Mouse (Mus musculus) heart, embryonic 10.5 days (tissue): ENCODE data around the gene Sp6. TPM values are rescaled to one million over a fixed set of nuclear protein-coding genes. Genes with fewer than 3 reads are reported as not detected.

Experiments
- DNase-seq: peaks from one replicate; pipeline ENCODE4 v3.0.0-alpha.2; 2017; ENCODE audit warnings: low spot score
- H3K27ac ChIP-seq: fragments of 300-500 bp; sonication (generic); 2 replicates; pipeline ENCODE4 v1.5.1; 2016; ENCODE audit warnings: mild to moderate bottlenecking
- H3K27me3 ChIP-seq: fragments of 300-500 bp; sonication (generic); 2 replicates; pipeline ENCODE4 v1.6.1; 2016; ENCODE audit warnings: mild to moderate bottlenecking; ENCODE audit not compliant: poor library complexity, insufficient read depth, severe bottlenecking
- H3K36me3 ChIP-seq: fragments of 300-500 bp; sonication (generic); 2 replicates; pipeline ENCODE4 v1.6.1; 2016; ENCODE audit warnings: mild to moderate bottlenecking, moderate library complexity
- H3K4me1 ChIP-seq: fragments of 300-500 bp; sonication (generic); 2 replicates; pipeline ENCODE4 v1.6.1; 2016; ENCODE audit warnings: mild to moderate bottlenecking
- H3K4me3 ChIP-seq: fragments of 300-500 bp; sonication (generic); 2 replicates; pipeline ENCODE4 v1.5.1; 2016; ENCODE audit warnings: mild to moderate bottlenecking, moderate library complexity
- H3K9me3 ChIP-seq: fragments of 300-500 bp; sonication (generic); 2 replicates; pipeline ENCODE4 v1.6.1; 2016; ENCODE audit warnings: mild to moderate bottlenecking, moderate library complexity
- WGBS: fragments of 180-500 bp; shearing (Covaris S2); methylation state at CpG from one replicate; pipeline ENCODE4 v1.1.7; 2016; 5-methylcytosine and 5-hydroxymethylcytosine counted together
- polyA plus RNA-seq: library from polyadenylated mRNA; unstranded; fragments of >200 nt; fragmentation: Nextera tagmentation; extraction: Ambion mirVana; gene quantifications from 2 replicates; pipeline ENCODE4 v1.2.1, GENCODE M21; 2016

Gene Sp6
- polyA plus RNA-seq, 1 experiment from 2014 or later = 2.3 TPM

- no peak overlapping the region for H3K4me3 ChIP-seq
- H3K4me1 ChIP-seq = peaks cover 20% of the 10 kb centered on the region
- peaks cover 21% of the 10 kb centered on the region for H3K36me3 ChIP-seq
- 0 out of 2 replicates have a peak, but pooled peaks cover 20% of the 10 kb centered on the region for H3K27me3 ChIP-seq
- no peaks in the 10 kb centered on the region for H3K9me3 ChIP-seq
- no peak for DNase-seq
- 84% methylated on average over 4 of the region's 4 CpGs for WGBS
- no peak overlapping the region for H3K27ac ChIP-seq
Observed at GRCm38 (mm10) chr11:97033781-97034180, 20.6 kb downstream of the Sp6 start.

GRCm38 (mm10) chr11:97036141-97036540 is 22.9 kb downstream of the Sp6 start:
- H3K4me3 ChIP-seq = no peak overlapping the region
- H3K27ac ChIP-seq = no peak overlapping the region
- H3K9me3 ChIP-seq = no peaks in the 10 kb centered on the region
- WGBS = 68% methylated on average over 5 of the region's 5 CpGs
- H3K27me3 ChIP-seq = 0 out of 2 replicates have a peak, but pooled peaks cover 20% of the 10 kb centered on the region
- H3K36me3 ChIP-seq = peaks cover 21% of the 10 kb centered on the region
- peaks cover 10% of the 10 kb centered on the region for H3K4me1 ChIP-seq
- DNase-seq = no peak

GRCm38 (mm10) chr11:97038881-97039280 is 25.7 kb downstream of the Sp6 start:
- Histone ChIP-seq H3K27ac (no peak overlapping the region), H3K9me3 (no peaks in the 10 kb centered on the region), H3K27me3 (0 out of 2 replicates have a peak, but pooled peaks cover 8% of the 10 kb centered on the region), H3K4me1 (peaks cover 11% of the 10 kb centered on the region), H3K36me3 (peaks cover 7% of the 10 kb centered on the region; the same call in 1 of the 2 replicates), H3K4me3 (no peak overlapping the region)
- 51% methylated on average over 7 of the region's 7 CpGs for WGBS
- DNase-seq = no peak

DNA sequence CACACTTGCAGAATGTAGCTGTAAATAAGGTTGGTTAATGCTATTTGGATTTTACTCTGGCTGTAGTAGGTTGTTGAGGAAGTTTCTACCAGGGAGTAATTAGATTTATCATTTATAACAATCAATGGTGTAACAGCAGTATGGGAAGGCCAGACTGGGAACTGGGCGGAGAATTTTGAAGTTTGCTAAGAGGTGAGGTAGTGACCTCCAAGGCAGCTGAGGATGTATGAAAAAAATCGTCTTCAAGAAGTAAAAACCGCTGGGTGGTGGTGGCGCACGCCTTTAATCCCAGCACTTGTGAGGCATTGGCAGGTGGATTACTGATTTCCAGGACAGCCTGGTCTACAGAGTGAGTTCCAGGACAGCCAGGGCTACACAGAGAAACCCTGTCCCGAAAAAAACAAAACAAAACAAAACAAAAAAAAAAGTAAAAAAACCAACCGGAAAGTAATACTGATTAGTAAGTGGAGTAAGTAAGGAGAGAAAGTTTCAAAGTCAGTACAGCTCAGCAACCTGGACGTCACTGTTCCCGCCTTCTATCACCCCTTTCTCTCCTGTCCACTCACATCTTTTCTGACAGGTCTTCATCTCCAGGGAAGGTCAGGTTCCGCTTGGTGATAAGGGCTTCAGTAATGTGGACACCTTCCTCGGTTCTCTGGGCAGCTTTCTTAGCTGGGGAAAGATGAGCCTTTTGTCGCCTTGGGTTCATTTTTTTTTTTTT is 27.3 kb downstream of the Sp6 start:
- Histone ChIP-seq H3K36me3 (peaks cover 20% of the 10 kb centered on the region), H3K27me3 (0 out of 2 replicates have a peak, but pooled peaks cover 4% of the 10 kb centered on the region), H3K4me1 (peaks cover 11% of the 10 kb centered on the region), H3K27ac (no peak overlapping the region), H3K9me3 (no peaks in the 10 kb centered on the region), H3K4me3 (peak overlapping the region; percentile 85)
- no peak for DNase-seq
- whole genome bisulfite sequencing = 42% methylated on average over 12 of the region's 12 CpGs

DNA sequence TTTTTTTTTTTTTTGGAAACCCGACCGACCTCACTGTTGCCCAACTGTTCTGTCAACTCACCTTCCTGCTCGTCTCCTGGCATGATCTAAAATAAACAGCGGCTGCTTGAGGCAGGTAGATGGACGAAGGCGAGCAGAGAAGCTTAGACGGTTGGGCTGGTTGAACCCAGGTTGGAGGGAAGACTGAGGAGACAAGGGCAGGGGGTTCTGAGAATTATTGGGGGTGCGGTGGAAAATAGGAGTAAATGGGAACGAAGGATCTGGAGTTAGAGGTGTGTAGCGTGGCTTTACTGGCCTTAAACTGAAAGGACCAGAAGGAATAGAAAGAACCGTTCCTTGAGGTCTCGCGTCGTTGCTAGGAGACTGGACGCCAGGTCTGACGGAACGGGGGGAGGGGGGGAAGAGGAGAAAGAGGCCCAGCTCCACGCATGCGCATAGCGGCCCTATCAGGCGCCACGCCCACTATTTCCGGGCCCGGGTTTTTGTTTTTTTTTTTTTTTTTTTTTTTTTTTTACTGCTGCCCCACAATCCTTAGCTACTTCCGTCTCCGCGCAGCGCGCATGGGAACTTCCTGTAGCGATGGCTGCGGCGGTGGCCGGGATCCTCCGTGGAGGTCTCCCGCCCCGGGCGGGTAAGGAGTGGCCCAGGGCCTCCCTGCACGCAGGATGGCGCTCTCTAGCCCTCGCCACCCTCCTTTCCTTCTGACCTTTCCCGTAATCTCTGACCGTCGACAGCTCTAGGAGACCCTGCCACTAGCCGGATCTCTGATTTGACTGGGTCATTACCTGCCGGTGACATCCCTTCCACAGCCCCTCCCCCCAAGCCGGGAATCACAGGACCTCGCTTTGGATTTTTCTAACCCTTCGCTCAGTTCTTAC is 28.1 kb downstream of the Sp6 start, which contains the start of the genes Lrrc46 and Mrpl10:
Gene Lrrc46, minus strand, starts transcription at position 386 of the 878 bp plus-strand sequence.
Gene Mrpl10, plus strand, starts transcription at position 539 of the 878 bp plus-strand sequence.
- no peaks in the 10 kb centered on the region for H3K9me3 ChIP-seq
- under 1% methylated on average over 41 of the region's 48 CpGs for WGBS
- H3K4me1 ChIP-seq = peaks cover 11% of the 10 kb centered on the region
- peaks cover 24% of the 10 kb centered on the region for H3K36me3 ChIP-seq
- no peaks in the 10 kb centered on the region for H3K27me3 ChIP-seq
- H3K27ac ChIP-seq = peak within 1 kb of the TSS; percentile 92
- peak; percentile 95 for DNase-seq
- peak within 1 kb of the TSS; percentile 85 for H3K4me3 ChIP-seq

DNA sequence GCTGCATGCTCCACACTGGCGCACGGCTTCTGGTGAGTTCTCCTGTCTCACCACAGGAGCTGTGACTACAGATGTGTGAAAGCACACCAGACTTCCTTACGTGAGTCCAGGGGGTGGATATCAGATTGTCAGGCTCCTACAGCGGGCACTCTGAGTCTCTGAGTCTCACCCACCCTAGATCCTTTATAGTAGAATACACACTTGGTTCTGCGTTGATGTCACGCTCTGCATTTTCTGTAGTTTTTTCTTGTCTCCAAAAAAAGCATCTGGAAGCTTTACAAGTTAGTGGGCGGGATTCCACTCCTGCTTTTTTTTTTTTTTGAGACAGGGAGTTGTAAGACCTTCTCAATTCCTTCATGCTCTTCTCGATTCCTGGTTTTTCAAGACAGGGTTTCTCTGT is 31.7 kb downstream of the Sp6 start:
- H3K27ac ChIP-seq = no peak overlapping the region
- peaks cover 46% of the 10 kb centered on the region for H3K36me3 ChIP-seq
- H3K4me1 ChIP-seq = peaks cover 11% of the 10 kb centered on the region
- no peaks in the 10 kb centered on the region for H3K9me3 ChIP-seq
- no peak for DNase-seq
- 94% methylated on average over 8 of the region's 8 CpGs for WGBS
- H3K27me3 ChIP-seq = no peaks in the 10 kb centered on the region
- H3K4me3 ChIP-seq = no peak overlapping the region

GRCm38 (mm10) chr11:97045861-97046260 is 32.7 kb downstream of the Sp6 start:
- 78% methylated on average over 7 of the region's 7 CpGs for WGBS

DNA sequence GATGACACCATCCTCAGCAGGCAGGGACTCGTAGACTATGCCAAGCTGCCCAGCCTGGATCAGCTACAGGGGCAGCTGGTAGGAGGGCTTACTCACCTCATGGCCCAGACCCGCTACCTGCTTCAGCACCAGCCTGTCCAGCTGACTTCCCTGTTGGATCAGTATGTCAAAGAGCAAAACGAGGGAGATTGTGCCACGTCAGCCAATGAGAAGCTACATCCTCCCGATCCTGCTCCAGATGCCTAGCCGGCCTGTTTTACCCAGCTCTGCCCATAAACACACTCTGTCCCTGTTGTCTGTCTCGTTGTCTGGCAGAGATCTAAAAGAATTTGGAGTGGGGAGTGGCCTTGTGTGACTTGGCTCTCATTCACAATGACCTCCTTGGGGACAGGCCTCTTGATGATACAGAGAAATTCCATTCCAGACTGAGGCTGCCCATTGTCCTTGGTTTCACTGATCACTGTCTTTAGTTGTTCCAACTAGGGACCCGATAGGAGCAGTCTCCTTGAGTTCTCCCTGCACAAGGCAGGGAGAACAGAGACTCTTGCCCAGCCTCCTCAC is 35.0 kb downstream of the Sp6 start:
- no peak for DNase-seq
- H3K4me1 ChIP-seq = peaks cover 25% of the 10 kb centered on the region
- peaks cover 52% of the 10 kb centered on the region for H3K36me3 ChIP-seq
- no peaks in the 10 kb centered on the region for H3K9me3 ChIP-seq
- H3K4me3 ChIP-seq = no peak overlapping the region
- WGBS = 78% methylated on average over 8 of the region's 8 CpGs
- H3K27me3 ChIP-seq = no peaks in the 10 kb centered on the region
- H3K27ac ChIP-seq = no peak overlapping the region

More at GRCm38 (mm10) chr11:97045861-97046260, 32.7 kb downstream of the Sp6 start:
- peaks cover 19% of the 10 kb centered on the region for H3K4me1 ChIP-seq
- no peak overlapping the region for H3K27ac ChIP-seq
- H3K27me3 ChIP-seq = no peaks in the 10 kb centered on the region
- peaks cover 46% of the 10 kb centered on the region for H3K36me3 ChIP-seq
- DNase-seq = no peak
- no peaks in the 10 kb centered on the region for H3K9me3 ChIP-seq
- H3K4me3 ChIP-seq = no peak overlapping the region

- WGBS = 76% methylated on average over 6 of the region's 6 CpGs
Observed at GRCm38 (mm10) chr11:97049492-97050085, 36.4 kb downstream of the Sp6 start.

GRCm38 (mm10) chr11:97050216-97050943 is 37.2 kb downstream of the Sp6 start, which contains the start of gene Osbpl7:
Gene Osbpl7, plus strand, starts transcription at chr11:97050628.
- peak within 1 kb of the TSS; percentile 75 for H3K4me3 ChIP-seq
- H3K27ac ChIP-seq = peak within 1 kb of the TSS; percentile 84
- no peak for DNase-seq
- H3K4me1 ChIP-seq = peaks cover 25% of the 10 kb centered on the region
- peaks cover 55% of the 10 kb centered on the region for H3K36me3 ChIP-seq
- H3K9me3 ChIP-seq = no peaks in the 10 kb centered on the region
- 6% methylated on average over 18 of the region's 18 CpGs for WGBS
- H3K27me3 ChIP-seq = no peaks in the 10 kb centered on the region

More at GRCm38 (mm10) chr11:97049492-97050085, 36.4 kb downstream of the Sp6 start:
- no peaks in the 10 kb centered on the region for H3K27me3 ChIP-seq
- H3K27ac ChIP-seq = no peak overlapping the region
- H3K36me3 ChIP-seq = peaks cover 55% of the 10 kb centered on the region
- H3K4me1 ChIP-seq = peaks cover 25% of the 10 kb centered on the region
- DNase-seq = no peak
- no peak overlapping the region for H3K4me3 ChIP-seq
- H3K9me3 ChIP-seq = no peaks in the 10 kb centered on the region

DNA sequence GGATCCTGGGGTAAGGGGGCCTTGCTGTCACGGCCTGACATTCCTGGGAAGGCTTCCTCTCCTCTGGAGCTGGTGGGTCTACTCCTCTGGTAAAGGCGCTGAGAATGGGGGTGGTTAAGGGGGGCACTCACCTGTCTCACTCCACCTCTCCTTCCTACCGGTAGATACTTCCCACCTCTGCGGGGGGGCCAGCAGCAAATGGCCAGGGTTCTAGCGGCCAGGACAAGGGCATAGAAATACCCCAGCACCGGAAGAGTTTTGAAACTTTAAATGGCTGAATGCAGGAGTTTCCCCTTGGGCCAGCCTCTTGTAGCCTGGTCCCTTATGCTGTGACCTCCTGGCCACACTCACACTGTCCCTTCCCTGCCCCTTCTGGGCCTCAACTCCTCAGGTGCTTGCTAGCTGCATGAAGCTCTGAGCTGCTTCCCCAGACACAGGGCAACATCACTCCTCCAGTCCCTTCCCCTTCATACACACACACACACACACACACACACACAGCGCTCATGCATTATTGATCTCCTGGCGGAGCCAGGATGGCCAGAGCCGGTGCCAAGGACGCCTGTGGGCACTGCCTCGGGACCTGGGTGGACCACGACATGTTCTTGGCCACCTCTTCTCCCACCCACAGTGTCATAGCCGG is 37.9 kb downstream of the Sp6 start:
- Histone ChIP-seq H3K27me3 (no peaks in the 10 kb centered on the region), H3K36me3 (peaks cover 57% of the 10 kb centered on the region), H3K9me3 (no peaks in the 10 kb centered on the region), H3K27ac (peak overlapping the region; percentile 84), H3K4me3 (peak overlapping the region; percentile 75), H3K4me1 (peaks cover 25% of the 10 kb centered on the region)
- WGBS = 25% methylated on average over 13 of the region's 13 CpGs
- DNase-seq = no peak
